Mouse (Mus musculus): ENCODE measurements around the gene Prss57. TPM values are rescaled to one million over a fixed set of nuclear protein-coding genes. Genes with fewer than 3 reads are reported as not detected.
"Not testable (repeated sequence)": the region's sequence is repeated elsewhere in the genome, so short reads cannot be mapped to it uniquely, and the experiment has no call there.

Gene Prss57
- polyA plus RNA-seq, 1 experiment from 2014 or later: 0.72 TPM

DNA sequence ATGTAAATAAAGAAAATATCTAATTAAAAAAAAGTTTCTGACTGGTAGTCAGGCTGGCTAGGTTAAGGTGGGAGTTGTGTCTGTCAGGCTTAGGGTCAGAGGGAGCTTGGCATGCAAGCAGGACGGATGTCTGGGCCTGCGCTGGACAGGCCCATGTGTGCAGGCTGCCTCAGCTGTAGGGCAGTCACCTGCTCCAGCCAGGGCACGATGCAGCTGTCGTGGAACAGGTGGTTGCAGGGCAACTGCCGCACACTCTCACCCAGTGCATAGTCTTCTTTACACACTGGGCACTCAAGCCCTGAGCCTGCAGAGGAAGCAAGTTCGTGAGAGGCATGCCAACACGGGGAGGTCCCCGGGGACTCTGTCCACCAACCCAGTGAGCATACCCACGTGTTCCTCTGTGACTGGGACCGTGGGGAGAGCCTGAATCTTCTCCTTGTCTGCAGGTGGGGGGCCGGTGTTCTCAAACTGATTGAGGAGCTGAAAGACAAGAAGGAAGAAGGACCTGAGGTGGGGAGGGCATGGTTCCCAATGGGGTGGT lies 30.1 kb downstream of the Prss57 start:
- H3K4me3 ChIP-seq (replicated peaks; ENCODE audit: low read length): no peak overlapping the region
- H3K27me3 ChIP-seq (ENCODE audit: control insufficient read depth, insufficient read depth, low read length): no peaks in the 10 kb centered on the region
- WGBS: 86% methylated on average over 11 of the region's 11 CpGs
- H3K27ac ChIP-seq (ENCODE audit: low read length): no peak overlapping the region
- peaks cover 30% of the 10 kb centered on the region for H3K36me3 ChIP-seq (ENCODE audit: control insufficient read depth, insufficient read depth, low read length)
- ATAC-seq (ENCODE audit: insufficient read depth, low FRiP score): no peak
- no peaks in the 10 kb centered on the region for H3K9me3 ChIP-seq (replicated peaks; ENCODE audit: control insufficient read depth, low read length)
- H3K9ac ChIP-seq (ENCODE audit: low read length): no peak overlapping the region
- H3K4me1 ChIP-seq (ENCODE audit: control insufficient read depth, insufficient read depth, low read length): peaks cover 20% of the 10 kb centered on the region
- H3K4me2 ChIP-seq (ENCODE audit: low read depth, low read length): no peak overlapping the region

DNA sequence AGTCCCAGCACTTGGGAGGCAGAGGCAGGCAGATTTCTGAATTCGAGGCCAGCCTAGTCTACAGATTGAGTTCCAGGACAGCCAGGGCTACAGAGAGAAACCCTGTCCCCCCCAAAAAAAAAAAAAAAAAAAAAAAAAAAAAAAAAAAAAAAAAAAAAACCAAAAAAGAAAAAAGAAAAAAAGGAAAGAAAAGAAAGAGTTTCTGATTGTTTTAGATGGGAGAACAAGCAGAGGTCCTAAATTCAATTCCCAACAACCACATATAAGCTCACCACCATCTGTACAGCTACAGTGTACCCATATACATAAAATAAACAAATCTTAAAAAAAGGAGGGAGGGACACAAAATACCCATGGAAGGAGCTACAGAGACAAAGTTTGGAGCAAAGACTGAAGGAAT lies 31.1 kb downstream of the Prss57 start:
- peaks cover 30% of the 10 kb centered on the region for H3K36me3 ChIP-seq (ENCODE audit: control insufficient read depth, insufficient read depth, low read length)
- H3K4me2 ChIP-seq (ENCODE audit: low read depth, low read length): not testable (repeated sequence)

DNA sequence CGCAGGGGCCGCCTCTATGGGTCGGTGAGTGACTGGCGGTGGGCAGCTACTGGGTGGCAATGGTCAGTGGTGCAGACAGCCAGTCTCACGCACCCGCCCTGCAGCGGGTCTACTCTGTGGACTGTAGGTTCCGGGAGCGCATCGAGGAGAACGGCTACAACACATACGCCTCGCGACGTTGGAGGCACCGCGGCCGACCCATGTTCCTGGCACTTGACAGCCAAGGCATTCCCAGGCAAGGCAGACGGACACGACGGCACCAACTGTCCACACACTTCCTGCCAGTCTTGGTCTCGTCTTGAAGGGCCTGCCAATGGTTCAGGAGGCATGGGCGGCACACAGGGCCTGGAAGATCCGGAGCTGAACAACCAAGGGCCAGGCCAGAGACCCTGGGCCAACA lies 34.1 kb downstream of the Prss57 start:
- ATAC-seq (ENCODE audit: insufficient read depth, low FRiP score): no peak
- Histone ChIP-seq H3K27me3 (ENCODE audit: control insufficient read depth, insufficient read depth, low read length) (no peaks in the 10 kb centered on the region), H3K4me3 (replicated peaks; ENCODE audit: low read length) (no peak overlapping the region), H3K4me2 (ENCODE audit: low read depth, low read length) (no peak overlapping the region), H3K36me3 (ENCODE audit: control insufficient read depth, insufficient read depth, low read length) (peaks cover 30% of the 10 kb centered on the region), H3K27ac (ENCODE audit: low read length) (no peak overlapping the region), H3K9ac (ENCODE audit: low read length) (no peak overlapping the region), H3K9me3 (replicated peaks; ENCODE audit: control insufficient read depth, low read length) (no peaks in the 10 kb centered on the region), H3K4me1 (ENCODE audit: control insufficient read depth, insufficient read depth, low read length) (peaks cover 2% of the 10 kb centered on the region; the same call in 1 of the 2 replicates)
- WGBS: 88% methylated on average over 24 of the region's 24 CpGs

More for the DNA sequence above, 31.1 kb downstream of the Prss57 start:
- not testable (repeated sequence) for H3K9me3 ChIP-seq (replicated peaks; ENCODE audit: control insufficient read depth, low read length); ATAC-seq (ENCODE audit: insufficient read depth, low FRiP score); H3K27ac ChIP-seq (ENCODE audit: low read length); H3K27me3 ChIP-seq (ENCODE audit: control insufficient read depth, insufficient read depth, low read length); H3K4me3 ChIP-seq (replicated peaks; ENCODE audit: low read length); H3K9ac ChIP-seq (ENCODE audit: low read length)
- WGBS: 84% methylated on average over 1 of the region's 1 CpGs
- H3K4me1 ChIP-seq (ENCODE audit: control insufficient read depth, insufficient read depth, low read length): peaks cover 11% of the 10 kb centered on the region

DNA sequence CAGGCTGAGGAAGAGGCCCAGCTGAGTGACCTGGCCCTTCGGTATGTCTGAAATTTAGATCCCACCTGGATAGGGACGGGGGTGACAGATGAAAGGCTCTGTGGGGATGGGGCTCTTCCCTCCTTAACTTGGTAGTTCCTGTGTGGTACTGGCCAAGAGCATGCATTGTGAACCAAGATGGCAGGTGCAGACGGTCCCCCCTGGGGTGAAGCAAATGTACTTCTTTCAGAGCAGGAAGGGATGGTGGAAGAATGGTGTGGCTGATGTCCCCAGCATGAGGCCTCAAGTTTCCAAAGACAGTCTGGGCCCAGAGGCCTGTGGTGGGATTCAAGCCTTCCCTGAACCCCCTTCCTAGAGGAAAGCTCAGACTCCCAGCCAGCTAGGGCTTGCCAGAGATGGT lies 34.9 kb downstream of the Prss57 start:
- H3K9me3 ChIP-seq (replicated peaks; ENCODE audit: control insufficient read depth, low read length): no peaks in the 10 kb centered on the region
- no peak overlapping the region for H3K4me2 ChIP-seq (ENCODE audit: low read depth, low read length)
- H3K36me3 ChIP-seq (ENCODE audit: control insufficient read depth, insufficient read depth, low read length): peaks cover 23% of the 10 kb centered on the region
- H3K4me3 ChIP-seq (replicated peaks; ENCODE audit: low read length): no peak overlapping the region
- ATAC-seq (ENCODE audit: insufficient read depth, low FRiP score): no peak
- whole genome bisulfite sequencing: 74% methylated on average over 3 of the region's 3 CpGs
- no peak overlapping the region for H3K9ac ChIP-seq (ENCODE audit: low read length)
- peaks cover 2% of the 10 kb centered on the region; the same call in 1 of the 2 replicates for H3K4me1 ChIP-seq (ENCODE audit: control insufficient read depth, insufficient read depth, low read length)
- H3K27ac ChIP-seq (ENCODE audit: low read length): no peak overlapping the region
- no peaks in the 10 kb centered on the region for H3K27me3 ChIP-seq (ENCODE audit: control insufficient read depth, insufficient read depth, low read length)

DNA sequence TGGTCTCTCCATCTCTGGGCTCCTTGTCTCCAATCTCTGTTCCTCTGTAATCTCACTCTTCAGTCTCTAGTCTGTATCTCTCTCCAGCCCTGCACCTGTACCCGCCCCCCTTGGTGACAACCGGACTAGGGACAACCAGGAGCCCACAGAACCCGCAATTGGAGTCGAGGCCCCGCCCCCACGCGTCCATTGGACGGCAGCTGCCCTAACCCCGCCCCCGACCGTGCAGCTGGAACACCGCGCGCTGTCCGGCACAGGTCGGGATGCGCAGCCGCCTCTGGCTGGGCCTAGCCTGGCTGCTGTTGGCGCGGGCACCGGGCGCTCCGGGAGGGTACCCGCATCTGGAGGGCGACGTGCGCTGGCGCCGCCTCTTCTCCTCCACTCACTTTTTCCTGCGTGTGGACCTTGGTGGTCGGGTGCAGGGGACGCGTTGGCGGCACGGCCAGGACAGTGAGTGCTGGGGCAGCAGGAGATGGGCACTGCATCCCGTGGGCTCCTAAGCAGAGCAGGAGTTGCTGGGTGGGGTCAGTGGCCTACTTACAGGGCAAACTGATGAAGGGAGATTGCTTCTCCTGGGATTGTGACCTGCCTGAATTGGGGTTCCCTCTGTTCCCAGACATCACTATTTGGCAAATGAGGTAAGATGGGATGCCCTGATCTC lies 35.8 kb downstream of the Prss57 start, which contains the start of gene Fgf22:
Gene Fgf22 (plus strand): TSS at position 221 of the 661 bp plus-strand sequence.
- peak; percentile 84 for ATAC-seq (ENCODE audit: insufficient read depth, low FRiP score)
- Histone ChIP-seq H3K27ac (ENCODE audit: low read length) (no peak within 1 kb of the TSS), H3K4me1 (ENCODE audit: control insufficient read depth, insufficient read depth, low read length) (peaks cover 2% of the 10 kb centered on the region; the same call in 1 of the 2 replicates), H3K9me3 (replicated peaks; ENCODE audit: control insufficient read depth, low read length) (no peaks in the 10 kb centered on the region), H3K4me3 (replicated peaks; ENCODE audit: low read length) (peak within 1 kb of the TSS; percentile 29), H3K9ac (ENCODE audit: low read length) (peak within 1 kb of the TSS; percentile 48; the same call in 1 of the 2 replicates), H3K4me2 (ENCODE audit: low read depth, low read length) (peak within 1 kb of the TSS; percentile 65), H3K36me3 (ENCODE audit: control insufficient read depth, insufficient read depth, low read length) (peaks cover 18% of the 10 kb centered on the region), H3K27me3 (ENCODE audit: control insufficient read depth, insufficient read depth, low read length) (no peaks in the 10 kb centered on the region)
- 3% methylated on average over 36 of the region's 36 CpGs for WGBS

DNA sequence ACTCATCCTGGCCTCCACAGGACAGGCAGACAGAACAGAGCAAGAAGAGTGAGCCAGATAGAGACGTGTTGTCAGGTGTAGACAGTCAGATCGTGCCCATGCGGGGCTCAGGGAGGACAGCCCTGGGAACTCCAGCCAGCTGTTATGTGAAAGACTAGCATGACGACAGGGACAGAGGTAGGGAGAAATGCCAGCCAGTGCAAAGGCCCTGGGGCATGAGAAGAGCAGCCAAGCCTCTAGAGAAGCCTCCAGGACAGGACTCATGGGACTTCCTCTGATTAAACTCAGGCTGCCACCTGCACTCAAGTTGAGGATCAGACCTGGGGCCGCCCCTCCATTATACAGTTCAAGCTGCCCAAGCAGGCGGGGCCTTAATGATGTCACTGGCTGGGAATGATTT lies 42.3 kb downstream of the Prss57 start:
- WGBS: 82% methylated on average over 6 of the region's 6 CpGs
- H3K36me3 ChIP-seq (ENCODE audit: control insufficient read depth, insufficient read depth, low read length): 0 out of 2 replicates have a peak, but pooled peaks cover 5% of the 10 kb centered on the region
- H3K27ac ChIP-seq (ENCODE audit: low read length): no peak overlapping the region
- H3K4me1 ChIP-seq (ENCODE audit: control insufficient read depth, insufficient read depth, low read length): peaks cover 8% of the 10 kb centered on the region
- no peak overlapping the region for H3K4me2 ChIP-seq (ENCODE audit: low read depth, low read length)
- ATAC-seq (ENCODE audit: insufficient read depth, low FRiP score): no peak
- no peaks in the 10 kb centered on the region for H3K9me3 ChIP-seq (replicated peaks; ENCODE audit: control insufficient read depth, low read length)
- H3K27me3 ChIP-seq (ENCODE audit: control insufficient read depth, insufficient read depth, low read length): no peaks in the 10 kb centered on the region
- H3K9ac ChIP-seq (ENCODE audit: low read length): no peak overlapping the region
- no peak overlapping the region for H3K4me3 ChIP-seq (replicated peaks; ENCODE audit: low read length)

DNA sequence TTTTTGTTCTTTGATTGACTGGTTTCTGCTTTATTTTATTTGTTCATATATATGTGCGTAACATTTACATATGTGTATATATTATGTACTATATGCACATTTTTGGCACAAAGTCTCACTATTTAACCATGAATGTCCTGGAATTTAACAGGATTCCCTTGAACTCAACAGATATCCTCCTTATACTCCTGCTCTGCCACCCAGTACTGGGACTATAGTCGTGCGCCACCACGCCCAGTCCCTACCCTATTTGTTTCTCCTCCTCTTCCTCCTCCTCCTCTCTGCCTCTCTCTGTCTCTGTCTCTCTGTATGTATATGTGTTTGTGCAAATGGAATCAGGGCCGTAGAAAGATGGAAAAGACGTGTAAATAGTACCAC lies 44.0 kb downstream of the Prss57 start:
- Histone ChIP-seq H3K9ac (ENCODE audit: low read length) (peak overlapping the region; percentile 66), H3K27ac (ENCODE audit: low read length) (0 out of 2 replicates have a peak overlapping the region, but pooled peaks have one; percentile 42), H3K4me2 (ENCODE audit: low read depth, low read length) (peak overlapping the region; percentile 58), H3K4me3 (replicated peaks; ENCODE audit: low read length) (peak overlapping the region; percentile 82), H3K4me1 (ENCODE audit: control insufficient read depth, insufficient read depth, low read length) (peaks cover 8% of the 10 kb centered on the region), H3K9me3 (replicated peaks; ENCODE audit: control insufficient read depth, low read length) (no peaks in the 10 kb centered on the region), H3K36me3 (ENCODE audit: control insufficient read depth, insufficient read depth, low read length) (peaks cover 9% of the 10 kb centered on the region), H3K27me3 (ENCODE audit: control insufficient read depth, insufficient read depth, low read length) (no peaks in the 10 kb centered on the region)
- ATAC-seq (ENCODE audit: insufficient read depth, low FRiP score): peak; percentile 68
- WGBS: 20% methylated on average over 6 of the region's 6 CpGs

DNA sequence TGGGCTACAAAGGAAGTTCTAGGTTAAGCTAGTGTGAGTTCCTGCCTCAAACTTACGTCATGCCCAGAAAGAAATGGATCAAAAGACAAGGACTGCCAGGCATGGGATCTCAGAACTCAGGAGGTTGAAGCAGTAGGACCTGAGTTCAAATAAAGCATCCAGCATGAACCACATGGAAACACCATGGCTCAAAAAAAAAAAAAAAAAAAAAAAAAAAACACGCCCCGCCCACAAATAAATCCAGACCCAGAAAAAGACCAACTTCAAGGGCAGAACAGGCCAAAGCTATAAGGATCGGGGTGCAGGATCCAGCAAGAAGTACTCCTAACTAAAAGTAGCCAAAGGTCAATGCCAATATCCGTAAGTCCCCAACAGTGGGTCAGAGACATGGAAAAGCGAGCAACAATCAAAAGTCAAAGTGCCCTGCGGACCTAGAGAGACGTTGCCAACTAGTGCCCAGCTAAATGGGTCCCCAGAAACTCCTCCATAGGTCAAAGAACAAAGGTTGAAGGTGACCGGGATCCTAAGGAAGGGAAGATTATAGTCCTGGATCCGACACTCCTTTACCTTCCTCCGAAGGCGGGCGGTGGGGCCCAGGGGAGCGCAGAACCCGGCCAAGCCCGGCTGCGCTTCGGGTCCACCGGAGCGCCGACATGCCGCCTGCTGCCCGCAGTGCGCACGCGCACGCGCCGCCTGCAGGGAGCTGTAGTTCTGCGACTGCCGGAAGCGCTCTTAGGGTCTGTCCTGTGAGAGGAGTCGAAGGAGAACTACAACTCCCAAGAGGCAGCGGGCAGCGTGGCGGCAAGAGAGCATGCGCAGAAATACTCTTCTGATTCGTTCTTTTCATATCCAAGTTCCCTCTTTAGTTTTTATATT lies 44.6 kb downstream of the Prss57 start, which contains the start of gene Polrmt:
Gene Polrmt (minus strand): TSS at position 684 of the 876 bp plus-strand sequence.
- peaks cover 8% of the 10 kb centered on the region for H3K4me1 ChIP-seq (ENCODE audit: control insufficient read depth, insufficient read depth, low read length)
- peak; percentile 97 for ATAC-seq (ENCODE audit: insufficient read depth, low FRiP score)
- peak within 1 kb of the TSS; percentile 87 for H3K9ac ChIP-seq (ENCODE audit: low read length)
- peak within 1 kb of the TSS; percentile 82 for H3K4me3 ChIP-seq (replicated peaks; ENCODE audit: low read length)
- no peaks in the 10 kb centered on the region for H3K9me3 ChIP-seq (replicated peaks; ENCODE audit: control insufficient read depth, low read length)
- H3K27ac ChIP-seq (ENCODE audit: low read length): 0 out of 2 replicates have a peak within 1 kb of the TSS, but pooled peaks have one; percentile 42
- H3K27me3 ChIP-seq (ENCODE audit: control insufficient read depth, insufficient read depth, low read length): no peaks in the 10 kb centered on the region
- 3% methylated on average over 38 of the region's 38 CpGs for WGBS
- peaks cover 15% of the 10 kb centered on the region for H3K36me3 ChIP-seq (ENCODE audit: control insufficient read depth, insufficient read depth, low read length)
- H3K4me2 ChIP-seq (ENCODE audit: low read depth, low read length): peak within 1 kb of the TSS; percentile 77
